Mouse (Mus musculus) monocyte, adult 2 months (primary cell): ENCODE data around the gene Gm21366.
"Not testable (repeated sequence)": the region's sequence is repeated elsewhere in the genome, so short reads cannot be mapped to it uniquely, and the experiment has no call there.

Experiments used
- DNase-seq, 2 experiments: peaks; one replicate each; pipeline ENCODE4 v3.0.0; 2022; ENCODE audit warnings: low spot score in 2 of 2, low read depth in 1 of 2

Gene Gm21366

GRCm38 (mm10) chrY:22861156-22861555, at the start of gene Gm21366:
Gene Gm21366, minus strand, starts transcription at chrY:22861256.
- DNase-seq: not testable (repeated sequence)
